Mouse (Mus musculus) kidney, adult 2 months (tissue): ENCODE measurements at regions not wholly inside any gene's neighbourhood (a gene's known extent, or its start where the extent isn't known, plus 50 kb on each side); places are given as distances from the start of the nearest gene placed in this dataset.

Experiments used
- DNase-seq: peaks from one replicate; pipeline ENCODE4 v3.0.0; 2021
- H3K27ac ChIP-seq: fragments of 200-500 bp; 2 replicates; pipeline ENCODE4 v1.5.1; 2012; ENCODE audit warnings: low read depth, low read length, control low read depth, inconsistent platforms; ENCODE audit not compliant: insufficient read depth
- H3K27me3 ChIP-seq: fragments of 200-500 bp; replicated peaks from 2 replicates; pipeline ENCODE4 v1.6.1; 2012; ENCODE audit warnings: mild to moderate bottlenecking, moderate library complexity, low read length, inconsistent platforms; ENCODE audit not compliant: control insufficient read depth, insufficient read depth
- H3K36me3 ChIP-seq: fragments of 200-500 bp; 2 replicates; pipeline ENCODE4 v1.6.1; 2012; ENCODE audit warnings: mild to moderate bottlenecking, moderate library complexity, low read length, inconsistent platforms; ENCODE audit not compliant: control insufficient read depth, insufficient read depth
- H3K4me1 ChIP-seq: fragments of 200-500 bp; 2 replicates; pipeline ENCODE4 v1.6.1; 2011; ENCODE audit warnings: low read length; ENCODE audit not compliant: control insufficient read depth, insufficient read depth
- H3K4me3 ChIP-seq: fragments of 200-500 bp; 2 replicates; pipeline ENCODE4 v1.5.1; 2011; ENCODE audit warnings: mild to moderate bottlenecking, low read depth, low read length, control low read depth; ENCODE audit not compliant: insufficient read depth
- CTCF ChIP-seq: fragments of 200-500 bp; conservative IDR thresholded peaks from 2 replicates; pipeline ENCODE4 v1.5.1; 2011; ENCODE audit warnings: low read depth, mild to moderate bottlenecking, control low read depth, low read length, moderate library complexity, mixed read lengths; ENCODE audit not compliant: insufficient read depth, insufficient read length
- POLR2A ChIP-seq: fragments of 200-500 bp; IDR thresholded peaks from one replicate; pipeline ENCODE4 v1.6.1; 2011; ENCODE audit warnings: low read depth, low read length, control low read depth
- WGBS: fragments of 180-500 bp; shearing (Covaris S2); methylation state at CpG from one replicate; pipeline ENCODE4 v1.1.7; 2018; 5-methylcytosine and 5-hydroxymethylcytosine counted together

DNA sequence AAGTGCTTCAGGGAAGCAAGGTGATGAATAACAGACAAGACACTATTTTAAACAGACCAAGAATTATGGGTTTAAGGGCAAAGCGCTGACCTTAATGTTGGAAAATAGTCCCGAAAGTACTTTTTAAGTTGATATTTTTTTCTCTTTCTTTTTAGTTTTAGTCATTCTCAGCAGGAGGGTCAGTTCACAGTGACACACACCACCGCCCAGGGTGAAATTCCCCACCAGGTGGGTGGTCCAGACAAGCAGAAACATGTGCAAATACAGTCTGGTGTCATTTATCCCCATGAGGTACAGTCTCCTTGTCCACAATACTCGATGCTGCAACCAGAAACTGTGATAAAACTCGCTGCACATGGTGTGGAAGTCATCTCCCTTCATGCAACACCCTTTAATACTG, 435.5 kb downstream of the Fat4 start:
- Histone ChIP-seq H3K36me3 (no peaks in the 10 kb centered on the region), H3K27ac (no peak overlapping the region), H3K27me3 (no peaks in the 10 kb centered on the region), H3K4me3 (no peak overlapping the region), H3K4me1 (no peaks in the 10 kb centered on the region)
- WGBS, result 55% methylated on average over 5 of the region's 5 CpGs
- DNase-seq, result no peak
- TF ChIP-seq POLR2A (no peak), CTCF (no peak)

DNA sequence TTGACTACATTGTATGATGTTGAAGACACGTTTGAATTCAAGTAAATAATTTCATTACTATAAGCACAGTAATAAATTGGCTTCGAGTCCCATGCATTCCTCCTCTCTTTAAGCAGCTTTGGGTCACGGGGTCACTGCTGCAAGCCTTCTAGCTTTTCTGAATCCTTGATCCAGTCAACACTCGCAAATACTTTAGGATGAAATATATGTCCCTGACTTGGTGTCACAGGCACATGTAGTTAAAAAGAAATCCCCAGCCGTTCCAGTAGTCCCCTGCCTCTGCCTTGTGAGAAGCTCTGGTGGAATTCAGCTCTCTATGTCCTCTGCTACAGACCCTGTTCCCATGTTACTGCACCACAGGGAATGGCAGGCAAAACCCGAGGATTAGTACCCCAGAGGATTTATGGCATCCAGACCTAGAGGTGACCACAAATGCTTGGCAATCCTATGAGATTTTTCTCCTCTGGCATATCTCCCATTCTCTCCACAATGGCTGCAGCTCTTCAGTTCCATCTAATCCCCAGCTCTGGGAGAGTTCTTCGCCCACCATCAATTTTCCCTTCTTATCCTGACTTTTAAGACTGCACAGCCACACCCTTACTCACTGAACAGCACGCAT, 449.0 kb downstream of the Fat4 start:
- H3K27me3 ChIP-seq, result no peaks in the 10 kb centered on the region
- DNase-seq, result no peak
- WGBS, result 58% methylated on average over 8 of the region's 8 CpGs
- H3K4me3 ChIP-seq, result no peak overlapping the region
- H3K4me1 ChIP-seq, result no peaks in the 10 kb centered on the region
- TF ChIP-seq CTCF, result no peak
- no peak for TF ChIP-seq POLR2A
- H3K27ac ChIP-seq, result no peak overlapping the region
- no peaks in the 10 kb centered on the region for H3K36me3 ChIP-seq

DNA sequence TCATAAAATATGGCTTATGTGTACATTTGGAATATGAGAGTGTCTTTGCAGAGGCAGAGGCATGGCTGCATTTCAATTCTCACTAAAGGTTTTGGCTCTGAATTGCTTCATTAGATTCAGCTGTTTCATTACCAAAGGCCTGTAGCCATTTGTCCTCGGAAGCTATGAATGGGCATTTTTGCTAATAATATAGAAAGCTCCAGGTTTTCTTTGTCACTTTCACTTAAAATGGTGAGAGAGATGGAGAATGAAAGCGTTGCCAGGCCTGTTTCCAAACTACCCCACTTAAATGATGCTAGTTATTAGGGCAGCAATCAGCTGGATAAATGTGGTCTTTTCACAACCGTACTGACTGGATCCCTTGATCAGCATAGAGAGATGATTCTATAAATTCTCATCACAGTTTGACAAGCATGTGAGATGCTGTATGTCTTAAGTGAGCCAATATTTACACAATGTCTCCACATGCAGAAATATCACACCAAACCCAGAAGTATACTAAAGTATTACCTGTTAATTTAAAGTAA, 454.5 kb downstream of the Fat4 start:
- TF ChIP-seq POLR2A (no peak), CTCF (no peak)
- 93% methylated on average over 3 of the region's 3 CpGs for WGBS

DNA sequence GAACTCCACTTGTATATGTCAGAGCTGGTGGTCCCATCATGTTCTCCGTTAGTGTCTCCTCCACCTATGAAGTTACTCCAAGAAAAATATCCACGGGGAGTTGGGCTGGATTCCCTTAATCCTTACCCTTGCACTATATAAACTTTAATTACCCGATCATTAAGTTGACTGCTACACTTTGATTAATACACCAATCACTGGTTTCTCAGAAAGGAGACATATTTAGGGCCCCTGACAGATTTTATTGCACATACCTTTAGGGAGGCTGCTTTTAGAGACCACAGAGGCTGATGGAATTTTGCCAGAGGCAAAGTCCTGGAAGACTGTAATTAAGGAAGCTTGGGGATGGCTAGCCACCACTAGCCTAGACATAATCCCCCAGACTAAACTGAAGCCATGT, 457.3 kb downstream of the Fat4 start:
- WGBS, result 38% methylated on average over 3 of the region's 3 CpGs
- H3K27ac ChIP-seq, result no peak overlapping the region
- TF ChIP-seq POLR2A (no peak), CTCF (no peak)
- H3K27me3 ChIP-seq, result no peaks in the 10 kb centered on the region
- no peak for DNase-seq
- H3K36me3 ChIP-seq, result no peaks in the 10 kb centered on the region
- H3K4me3 ChIP-seq, result no peak overlapping the region
- H3K4me1 ChIP-seq, result no peaks in the 10 kb centered on the region

More for the DNA sequence above, 454.5 kb downstream of the Fat4 start:
- no peak overlapping the region for H3K4me3 ChIP-seq
- H3K36me3 ChIP-seq, result no peaks in the 10 kb centered on the region
- H3K4me1 ChIP-seq, result no peaks in the 10 kb centered on the region
- no peak for DNase-seq
- no peak overlapping the region for H3K27ac ChIP-seq
- no peaks in the 10 kb centered on the region for H3K27me3 ChIP-seq

DNA sequence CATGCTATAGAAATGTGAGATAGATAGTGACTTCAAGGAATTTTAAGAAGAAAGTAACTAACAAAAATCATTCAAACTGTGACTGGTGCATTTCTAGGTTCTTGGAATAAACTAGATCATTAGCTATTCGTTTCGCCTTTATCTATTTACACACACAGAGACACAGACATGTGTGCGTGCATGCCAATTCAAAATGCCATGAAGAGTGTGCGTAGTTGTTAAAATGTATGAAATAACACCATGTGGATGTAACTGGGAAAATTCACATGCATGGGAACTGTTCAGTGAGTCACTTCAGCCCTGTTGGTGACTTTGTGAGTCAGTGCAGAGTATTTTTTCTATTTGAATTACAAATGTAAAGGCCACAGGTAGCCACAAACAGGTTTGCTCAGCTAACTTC, 460.8 kb downstream of the Fat4 start:
- DNase-seq, result no peak
- no peak overlapping the region for H3K27ac ChIP-seq
- no peaks in the 10 kb centered on the region for H3K27me3 ChIP-seq
- no peak for TF ChIP-seq POLR2A
- TF ChIP-seq CTCF, result no peak
- no peaks in the 10 kb centered on the region for H3K36me3 ChIP-seq
- H3K4me1 ChIP-seq, result no peaks in the 10 kb centered on the region
- 95% methylated on average over 4 of the region's 4 CpGs for WGBS
- no peak overlapping the region for H3K4me3 ChIP-seq

DNA sequence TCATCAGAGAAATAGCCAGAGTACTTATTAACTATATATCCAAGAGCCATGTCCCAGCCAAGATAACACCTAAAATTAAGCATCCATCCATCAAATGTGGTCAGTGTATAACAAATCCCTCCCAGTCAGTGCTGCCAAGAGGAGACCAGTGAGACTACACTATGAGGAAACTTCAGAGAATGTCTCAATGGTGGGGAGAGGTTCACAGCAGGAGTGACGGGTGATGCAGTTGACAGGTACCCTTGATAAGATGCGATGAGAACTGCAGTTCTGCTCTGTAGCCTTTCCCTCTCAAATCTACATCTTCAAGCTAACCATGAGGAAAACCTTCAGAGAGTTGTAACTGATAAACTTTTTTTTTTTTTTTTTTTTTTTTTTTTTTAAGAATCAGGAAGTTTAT, 470.3 kb downstream of the Fat4 start:
- 84% methylated on average over 2 of the region's 2 CpGs for WGBS
- no peak overlapping the region for H3K27ac ChIP-seq
- no peak overlapping the region for H3K4me3 ChIP-seq
- DNase-seq, result no peak
- H3K4me1 ChIP-seq, result no peaks in the 10 kb centered on the region
- no peaks in the 10 kb centered on the region for H3K27me3 ChIP-seq
- H3K36me3 ChIP-seq, result no peaks in the 10 kb centered on the region
- TF ChIP-seq POLR2A (no peak), CTCF (no peak)

DNA sequence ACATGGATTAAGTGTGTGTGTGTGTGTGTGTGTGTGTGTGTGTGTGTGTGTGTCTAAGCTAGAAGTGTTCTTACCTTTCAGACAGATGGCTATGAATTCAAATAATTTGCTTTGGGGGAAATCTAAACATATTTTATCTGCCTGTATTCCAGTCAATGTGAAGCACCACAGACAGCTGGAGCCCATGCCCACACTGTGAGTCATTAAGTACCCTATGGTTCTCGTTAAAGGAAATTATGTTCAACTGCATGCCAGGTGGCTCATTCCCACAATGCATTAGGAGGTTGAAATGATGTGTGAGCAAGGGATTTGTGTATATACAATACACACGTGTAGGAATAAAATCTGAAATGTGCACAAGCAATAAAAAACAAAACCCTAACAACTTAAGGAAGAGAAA, 473.5 kb downstream of the Fat4 start:
- Histone ChIP-seq H3K27me3 (no peaks in the 10 kb centered on the region), H3K36me3 (no peaks in the 10 kb centered on the region), H3K4me1 (no peaks in the 10 kb centered on the region), H3K27ac (no peak overlapping the region), H3K4me3 (no peak overlapping the region)
- TF ChIP-seq POLR2A (no peak), CTCF (no peak)
- WGBS, result 70% methylated on average over 2 of the region's 2 CpGs
- no peak for DNase-seq

DNA sequence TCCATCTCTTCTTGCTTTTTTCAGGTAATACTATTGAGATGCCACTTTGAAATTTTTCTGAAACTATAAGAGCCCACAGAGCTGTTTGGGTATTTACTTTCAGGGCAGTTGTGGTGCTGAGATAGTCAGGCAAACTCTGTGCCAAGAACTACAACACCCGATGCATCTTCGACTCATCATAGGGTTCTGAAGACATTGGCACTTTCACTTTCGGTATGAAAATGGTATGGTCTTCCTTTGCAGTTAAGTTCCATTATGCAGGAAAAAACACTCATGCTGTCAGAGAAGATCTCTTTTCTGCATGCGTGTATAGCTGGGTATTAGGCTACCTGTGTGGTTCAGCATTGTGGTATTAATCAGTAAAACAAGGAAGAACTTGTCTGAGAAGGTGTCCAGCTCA, 484.2 kb downstream of the Fat4 start:
- no peaks in the 10 kb centered on the region for H3K4me1 ChIP-seq
- H3K36me3 ChIP-seq, result no peaks in the 10 kb centered on the region
- peak; percentile 7 for DNase-seq
- H3K4me3 ChIP-seq, result no peak overlapping the region
- H3K27me3 ChIP-seq, result no peaks in the 10 kb centered on the region
- 75% methylated on average over 4 of the region's 4 CpGs for WGBS
- no peak overlapping the region for H3K27ac ChIP-seq
- no peak for TF ChIP-seq POLR2A
- TF ChIP-seq CTCF, result no peak
